Mouse (Mus musculus) midbrain, embryonic 11.5 days (tissue): ENCODE measurements around the gene Bend4. TPM values are rescaled to one million over a fixed set of nuclear protein-coding genes. Genes with fewer than 3 reads are reported as not detected.

Experiments
- ATAC-seq: fragments of 200-750 bp; cut with Nextera tagmentation; 2 replicates; pipeline ENCODE4 v1.8.0; 2017; ENCODE audit warnings: moderate TSS enrichment, moderate library complexity; ENCODE audit not compliant: low FRiP score
- DNase-seq: peaks from one replicate; pipeline ENCODE4 v3.0.0; 2015; ENCODE audit warnings: low spot score; ENCODE audit errors: missing footprints
- H3K27ac ChIP-seq: fragments of 300-500 bp; sonication (generic); 2 replicates; pipeline ENCODE4 v1.5.1; 2014; ENCODE audit warnings: low read depth, low read length
- H3K27me3 ChIP-seq: fragments of 300-500 bp; sonication (generic); 2 replicates; pipeline ENCODE4 v1.6.1; 2014; ENCODE audit warnings: mild to moderate bottlenecking, low read length, moderate library complexity, mixed read lengths; ENCODE audit not compliant: control insufficient read depth, insufficient read depth
- H3K36me3 ChIP-seq: fragments of 300-500 bp; sonication (generic); 2 replicates; pipeline ENCODE4 v1.6.1; 2014; ENCODE audit warnings: mild to moderate bottlenecking, low read length, moderate library complexity, mixed read lengths; ENCODE audit not compliant: control insufficient read depth, insufficient read depth
- H3K4me1 ChIP-seq: fragments of 300-500 bp; sonication (generic); 2 replicates; pipeline ENCODE4 v1.6.1; 2014; ENCODE audit warnings: low read length; ENCODE audit not compliant: control insufficient read depth, insufficient read depth
- H3K4me2 ChIP-seq: fragments of 300-500 bp; sonication (generic); 2 replicates; pipeline ENCODE4 v1.6.1; 2014; ENCODE audit warnings: mild to moderate bottlenecking, moderate library complexity
- H3K4me3 ChIP-seq: fragments of 300-500 bp; sonication (generic); 2 replicates; pipeline ENCODE4 v1.5.1; 2014; ENCODE audit warnings: low read depth, low read length
- H3K9ac ChIP-seq: fragments of 300-500 bp; sonication (generic); 2 replicates; pipeline ENCODE4 v1.6.1; 2014; ENCODE audit warnings: low read length
- H3K9me3 ChIP-seq: fragments of 300-500 bp; sonication (generic); 2 replicates; pipeline ENCODE4 v1.6.1; 2016; ENCODE audit warnings: low read length; ENCODE audit not compliant: control insufficient read depth
- WGBS: fragments of 180-500 bp; shearing (Covaris S2); extraction: QIAGEN DNeasy Blood & Tissue Kit; methylation state at CpG from one replicate; pipeline ENCODE4 v1.1.7; 2014; 5-methylcytosine and 5-hydroxymethylcytosine counted together
- polyA plus RNA-seq: library from polyadenylated mRNA; unstranded; fragments of >200 nt; fragmentation: Nextera tagmentation; extraction: Ambion mirVana; gene quantifications from 2 replicates; pipeline ENCODE4 v1.2.1, GENCODE M21; 2014

The Bend4 gene
- polyA plus RNA-seq, 1 experiment from 2014 or later, result 10.8 TPM

DNA sequence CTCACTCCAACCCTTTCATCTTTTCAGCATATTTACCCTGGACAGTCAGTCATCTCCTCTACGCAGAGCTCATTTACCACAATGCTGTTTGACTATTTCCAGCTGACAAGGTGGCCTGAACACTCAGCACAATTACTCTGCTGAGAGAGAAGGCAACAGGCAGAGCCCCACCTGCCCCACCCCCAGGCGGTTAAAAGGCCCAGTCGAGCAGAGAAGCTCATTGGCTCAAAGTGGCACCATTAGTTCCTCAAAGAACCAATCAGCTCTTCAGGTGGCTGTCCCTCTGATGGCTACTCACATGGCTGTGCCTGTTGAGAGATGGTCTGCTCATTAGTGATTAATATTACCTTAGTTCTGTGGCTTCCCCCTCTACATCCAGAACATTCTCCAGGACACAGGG lies 3.5 kb downstream of the Bend4 start:
- ATAC-seq (no peak), DNase-seq (peak; percentile 86)
- no peaks in the 10 kb centered on the region for H3K9me3 ChIP-seq
- no peaks in the 10 kb centered on the region for H3K36me3 ChIP-seq
- H3K4me3 ChIP-seq, result no peak overlapping the region
- peaks cover 14% of the 10 kb centered on the region for H3K27me3 ChIP-seq
- no peak overlapping the region for H3K27ac ChIP-seq
- peaks cover 10% of the 10 kb centered on the region for H3K4me1 ChIP-seq
- 50% methylated on average over 3 of the region's 3 CpGs for WGBS
- H3K4me2 ChIP-seq, result no peak overlapping the region
- H3K9ac ChIP-seq, result no peak overlapping the region

DNA sequence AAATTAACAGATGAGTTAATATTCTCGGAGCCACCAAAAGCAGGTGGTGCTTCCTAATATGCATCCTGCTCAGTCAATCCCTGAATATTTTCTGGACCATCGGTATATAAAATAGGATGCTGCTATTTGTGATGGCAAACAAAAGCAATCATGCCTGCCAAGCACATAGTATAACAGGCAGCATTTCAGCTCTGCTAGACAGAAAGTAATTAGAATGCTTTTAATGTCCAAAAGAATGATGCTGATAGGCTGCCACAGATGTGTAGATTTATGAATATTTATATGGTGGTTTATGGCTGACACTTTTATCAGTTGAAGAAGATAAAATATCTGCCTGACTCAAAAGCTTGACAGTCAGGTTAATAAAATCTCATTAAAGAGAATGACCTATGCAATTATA lies 4.1 kb downstream of the Bend4 start:
- Histone ChIP-seq H3K4me2 (no peak overlapping the region), H3K27ac (no peak overlapping the region), H3K4me3 (no peak overlapping the region), H3K36me3 (no peaks in the 10 kb centered on the region), H3K9me3 (no peaks in the 10 kb centered on the region), H3K9ac (no peak overlapping the region), H3K27me3 (peaks cover 14% of the 10 kb centered on the region), H3K4me1 (peaks cover 10% of the 10 kb centered on the region)
- DNase-seq (no peak), ATAC-seq (no peak)
- 84% methylated on average over 2 of the region's 2 CpGs for WGBS

DNA sequence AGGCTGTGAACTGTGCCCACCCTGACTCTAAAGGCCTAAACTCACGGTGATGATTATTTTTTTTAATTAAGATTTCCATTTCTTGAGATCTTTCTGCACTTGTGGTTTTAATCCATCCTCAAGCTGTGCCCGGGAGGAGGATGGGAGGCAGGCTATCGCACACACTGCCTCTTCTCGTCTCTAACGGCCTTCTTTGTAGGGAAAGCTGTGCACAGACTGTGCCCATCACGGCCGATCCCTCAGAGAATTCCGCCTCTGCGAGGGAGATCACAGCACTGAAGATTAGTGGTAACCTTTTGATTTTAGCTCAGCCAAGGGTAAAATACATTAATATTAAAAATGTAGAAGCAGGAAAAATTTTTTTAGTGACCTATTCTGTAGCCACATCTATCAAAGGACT lies 4.8 kb downstream of the Bend4 start:
- no peak overlapping the region for H3K9ac ChIP-seq
- WGBS, result 59% methylated on average over 9 of the region's 9 CpGs
- no peak overlapping the region for H3K27ac ChIP-seq
- peaks cover 10% of the 10 kb centered on the region for H3K4me1 ChIP-seq
- H3K4me2 ChIP-seq, result no peak overlapping the region
- no peak for DNase-seq
- no peak for ATAC-seq
- H3K27me3 ChIP-seq, result peaks cover 12% of the 10 kb centered on the region
- no peaks in the 10 kb centered on the region for H3K36me3 ChIP-seq
- no peak overlapping the region for H3K4me3 ChIP-seq
- no peaks in the 10 kb centered on the region for H3K9me3 ChIP-seq

DNA sequence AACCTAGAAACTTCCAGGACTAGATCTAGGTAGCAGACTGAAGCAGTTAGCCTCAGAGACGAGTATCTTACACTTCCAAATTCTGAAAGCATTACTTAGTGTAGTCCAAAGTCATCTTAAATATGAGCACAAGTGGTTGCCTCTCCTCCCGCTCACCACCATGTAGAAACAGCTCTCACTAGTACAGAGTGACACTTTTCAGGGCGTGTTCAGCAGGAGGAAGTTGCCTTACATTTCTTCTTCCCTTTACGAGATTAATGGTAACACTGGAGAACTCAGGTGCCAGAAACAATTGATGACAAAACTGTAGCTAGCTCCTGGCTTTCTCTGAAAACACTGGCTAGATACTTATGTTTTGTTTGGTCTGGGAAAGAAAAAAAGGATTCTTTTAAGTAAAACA lies 8.7 kb downstream of the Bend4 start:
- Histone ChIP-seq H3K27ac (no peak overlapping the region), H3K4me1 (peaks cover 2% of the 10 kb centered on the region), H3K4me3 (no peak overlapping the region), H3K27me3 (no peaks in the 10 kb centered on the region), H3K9me3 (no peaks in the 10 kb centered on the region), H3K36me3 (no peaks in the 10 kb centered on the region), H3K9ac (no peak overlapping the region), H3K4me2 (no peak overlapping the region)
- ATAC-seq (no peak), DNase-seq (no peak)
- WGBS, result 85% methylated on average over 4 of the region's 4 CpGs

DNA sequence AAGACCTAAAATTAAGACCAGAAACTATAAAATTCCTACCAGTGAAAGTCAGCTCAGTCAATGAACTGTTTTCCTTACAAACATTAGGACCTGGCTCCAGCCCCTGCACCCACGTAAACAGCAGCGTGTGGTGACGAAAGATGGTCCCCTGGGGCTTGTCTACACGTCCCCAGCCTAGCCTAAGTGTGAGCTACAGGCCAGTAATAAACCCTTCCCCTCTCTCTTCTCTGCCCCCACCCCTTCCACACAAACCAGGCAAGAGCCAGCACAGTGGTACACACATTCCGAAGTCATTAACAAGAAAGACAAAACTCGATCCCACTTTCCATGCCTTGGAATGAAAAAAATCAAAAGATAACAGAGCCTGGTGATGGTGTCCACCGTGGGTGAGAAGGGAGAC lies 16.6 kb downstream of the Bend4 start:
- H3K9ac ChIP-seq, result no peak overlapping the region
- H3K27me3 ChIP-seq, result no peaks in the 10 kb centered on the region
- DNase-seq, result no peak
- H3K9me3 ChIP-seq, result no peaks in the 10 kb centered on the region
- no peaks in the 10 kb centered on the region for H3K4me1 ChIP-seq
- no peak overlapping the region for H3K27ac ChIP-seq
- ATAC-seq, result no peak
- no peaks in the 10 kb centered on the region; the same call in 1 of the 2 replicates for H3K36me3 ChIP-seq
- no peak overlapping the region for H3K4me2 ChIP-seq
- H3K4me3 ChIP-seq, result no peak overlapping the region
- 81% methylated on average over 7 of the region's 7 CpGs for WGBS

DNA sequence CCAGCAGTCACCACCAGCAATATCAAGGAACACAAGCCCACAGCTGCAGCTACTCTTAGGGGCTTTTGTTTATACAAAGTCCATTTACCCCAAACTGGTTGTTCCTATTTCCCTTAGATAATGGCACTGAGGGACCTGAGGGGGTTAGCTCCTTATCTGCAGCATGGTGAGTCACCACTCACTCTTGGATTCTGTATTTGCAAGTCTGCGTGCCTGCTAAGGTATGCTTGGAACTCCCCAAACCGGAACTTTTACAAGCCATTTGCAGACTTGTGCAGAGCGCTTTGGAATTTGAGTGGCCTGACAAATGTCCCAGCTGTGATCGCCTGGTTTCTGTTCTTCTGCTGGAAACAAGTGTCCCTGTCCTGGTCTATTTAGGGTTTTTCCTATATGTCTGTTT lies 17.7 kb downstream of the Bend4 start:
- H3K4me3 ChIP-seq, result no peak overlapping the region
- H3K27ac ChIP-seq, result no peak overlapping the region
- H3K4me2 ChIP-seq, result no peak overlapping the region
- no peaks in the 10 kb centered on the region; the same call in 1 of the 2 replicates for H3K36me3 ChIP-seq
- no peak overlapping the region for H3K9ac ChIP-seq
- H3K9me3 ChIP-seq, result no peaks in the 10 kb centered on the region
- ATAC-seq, result no peak
- H3K4me1 ChIP-seq, result no peaks in the 10 kb centered on the region
- no peaks in the 10 kb centered on the region for H3K27me3 ChIP-seq
- WGBS, result 93% methylated on average over 4 of the region's 4 CpGs
- DNase-seq, result no peak

DNA sequence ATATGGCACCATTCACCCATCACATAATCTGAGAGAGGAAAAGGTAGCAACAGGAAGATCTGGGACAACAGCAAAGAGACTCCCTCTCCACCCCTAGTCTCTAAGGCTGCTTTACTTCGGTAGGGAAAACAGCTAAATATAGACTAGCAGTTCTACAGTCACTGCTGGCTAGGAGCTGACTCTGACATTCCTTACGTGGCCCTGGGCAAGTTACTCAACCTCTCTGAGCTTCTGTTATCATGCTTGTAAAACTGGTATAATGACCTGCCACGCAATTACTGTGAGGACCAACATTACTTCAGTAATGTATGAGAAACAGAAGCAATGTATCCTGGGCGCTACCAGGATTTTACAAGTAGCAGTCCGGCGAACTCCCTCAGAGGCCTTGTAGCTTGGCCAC lies 19.7 kb downstream of the Bend4 start:
- H3K27me3 ChIP-seq, result no peaks in the 10 kb centered on the region
- H3K9me3 ChIP-seq, result no peaks in the 10 kb centered on the region
- no peak for DNase-seq

DNA sequence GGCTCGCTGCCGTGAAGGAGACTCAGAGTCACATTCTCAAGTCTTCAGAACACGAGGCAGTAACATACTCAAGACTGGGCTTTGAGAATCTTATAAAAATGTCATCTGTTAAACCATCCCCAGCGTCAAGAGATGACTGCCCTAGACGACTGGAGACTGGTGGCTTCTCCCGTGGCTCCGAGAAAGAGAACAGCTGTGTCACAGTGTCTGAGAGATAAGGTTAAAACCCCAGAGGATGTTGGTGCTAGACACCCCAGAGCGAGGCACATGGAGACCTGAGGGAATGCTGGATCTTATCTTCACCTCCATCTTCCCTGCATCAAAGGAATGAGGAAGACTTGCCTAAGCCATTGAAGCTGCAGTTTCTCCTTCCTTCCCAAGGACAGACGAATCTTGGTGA lies 23.2 kb downstream of the Bend4 start:
- ATAC-seq (no peak), DNase-seq (no peak)
- Histone ChIP-seq H3K36me3 (no peaks in the 10 kb centered on the region; the same call in 1 of the 2 replicates), H3K9ac (no peak overlapping the region), H3K4me3 (no peak overlapping the region), H3K27ac (no peak overlapping the region), H3K27me3 (no peaks in the 10 kb centered on the region), H3K4me1 (no peaks in the 10 kb centered on the region), H3K4me2 (no peak overlapping the region), H3K9me3 (no peaks in the 10 kb centered on the region)
- WGBS, result 87% methylated on average over 9 of the region's 9 CpGs

More for the DNA sequence above, 19.7 kb downstream of the Bend4 start:
- Histone ChIP-seq H3K27ac (no peak overlapping the region), H3K9ac (no peak overlapping the region), H3K36me3 (no peaks in the 10 kb centered on the region; the same call in 1 of the 2 replicates), H3K4me1 (no peaks in the 10 kb centered on the region), H3K4me3 (no peak overlapping the region), H3K4me2 (no peak overlapping the region)
- ATAC-seq, result no peak
- whole genome bisulfite sequencing, result 89% methylated on average over 6 of the region's 6 CpGs

DNA sequence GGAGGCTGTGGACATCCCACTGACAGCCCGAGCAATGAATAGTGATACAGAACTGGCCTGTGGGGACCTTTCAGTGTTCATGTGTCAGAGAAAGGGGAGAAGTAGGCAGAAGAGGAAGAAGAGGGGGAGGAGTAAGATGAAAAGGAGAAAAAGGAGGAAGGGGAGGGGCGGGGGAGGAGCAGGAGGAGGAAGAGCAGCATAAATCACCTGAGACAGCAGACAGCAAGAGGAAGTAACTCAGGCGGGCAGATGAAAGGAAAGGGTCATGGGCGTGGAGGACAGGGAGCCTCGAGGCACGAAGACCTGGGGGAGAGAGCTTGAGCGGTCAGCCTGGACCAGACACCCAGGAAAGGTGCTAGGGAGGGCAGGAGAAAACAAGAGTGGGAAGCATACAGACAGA lies 23.7 kb downstream of the Bend4 start:
- Histone ChIP-seq H3K4me1 (no peaks in the 10 kb centered on the region), H3K9me3 (no peaks in the 10 kb centered on the region), H3K27ac (no peak overlapping the region), H3K4me3 (no peak overlapping the region), H3K9ac (no peak overlapping the region), H3K36me3 (no peaks in the 10 kb centered on the region; the same call in 1 of the 2 replicates), H3K4me2 (no peak overlapping the region), H3K27me3 (no peaks in the 10 kb centered on the region)
- no peak for ATAC-seq
- WGBS, result 86% methylated on average over 7 of the region's 7 CpGs
- no peak for DNase-seq

DNA sequence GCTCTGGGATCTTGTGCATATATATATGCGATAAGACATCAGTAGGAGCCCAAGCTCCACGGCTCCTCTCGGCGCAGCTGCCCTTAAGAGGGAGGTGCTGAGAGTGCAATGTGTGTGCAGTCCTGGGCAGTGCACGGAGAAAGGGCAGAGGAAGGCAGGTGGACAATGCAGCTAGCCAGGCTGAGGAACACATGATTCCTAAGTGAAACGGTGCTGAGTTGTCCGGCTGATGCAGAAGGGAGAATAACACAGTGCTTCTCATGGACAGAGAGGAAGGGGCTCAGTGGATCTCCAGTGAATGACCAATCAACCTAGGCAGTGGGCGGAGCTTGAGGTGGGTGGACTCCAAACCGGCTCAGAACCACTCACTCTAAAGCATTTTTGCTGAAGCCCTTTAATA lies 26.5 kb downstream of the Bend4 start:
- no peaks in the 10 kb centered on the region for H3K9me3 ChIP-seq
- no peak overlapping the region for H3K27ac ChIP-seq
- no peaks in the 10 kb centered on the region for H3K4me1 ChIP-seq
- H3K4me3 ChIP-seq, result no peak overlapping the region
- H3K27me3 ChIP-seq, result no peaks in the 10 kb centered on the region
- H3K36me3 ChIP-seq, result 0 out of 2 replicates have a peak, but pooled peaks cover 4% of the 10 kb centered on the region
- WGBS, result 81% methylated on average over 9 of the region's 9 CpGs
- H3K4me2 ChIP-seq, result no peak overlapping the region
- no peak overlapping the region for H3K9ac ChIP-seq
- no peak for ATAC-seq
- no peak for DNase-seq
